Mouse (Mus musculus) E14TG2a.4 (cell line): ENCODE results near the gene Olfr172.

Experiments
- CTCF ChIP-seq: conservative IDR thresholded peaks from 2 replicates; pipeline ENCODE4 v1.5.1; 2014; ENCODE audit warnings: low read length
- POU5F1 ChIP-seq: IDR thresholded peaks from 2 replicates; pipeline ENCODE4 v1.6.1; 2014; ENCODE audit warnings: low read length, borderline replicate concordance

GRCm38 (mm10) chr16:58718666-58719120 is 44.3 kb downstream of the Olfr172 start, which contains the start of gene Gpr15:
- TF ChIP-seq POU5F1 (no peak), CTCF (no peak)
